ENCODE assay signal across 18 mouse cellular contexts in genomic region chr12:79512982-79513681, GRCm38 (mm10).
A peak's percentile ranks its signal among the peaks of the same experiment; 100 is the strongest.
DNase-seq lines count a peak whose midpoint lies in the region; ATAC-seq and TF ChIP-seq lines count a peak whose summit lies in the region.
"Had no signal": no experiment of that assay in that cellular context is flagged by ENCODE, and none has a peak within 500 bp of the region (broad histone marks: within the 10 kb centered on the region; RNA-seq: fewer than 3 reads in every experiment).

No protein-coding gene starts in this region.

- peaks cover 14% of the 10 kb centered on the region for H3K4me1 ChIP-seq in heart, embryonic 15.5 days (replicated peaks)
- H3K4me1 ChIP-seq in lung, embryonic 14.5 days (ENCODE audit: insufficient read depth), result peaks cover 21% of the 10 kb centered on the region
- H3K4me1 ChIP-seq in embryonic fibroblast, embryonic 13.5 days (ENCODE audit: control insufficient read depth, insufficient read depth, low read length), result peaks cover 17% of the 10 kb centered on the region
- 0 out of 2 replicates have a peak, but pooled peaks cover under 1% of the 10 kb centered on the region for H3K4me1 ChIP-seq in stomach, postnatal 0 days (replicated peaks; ENCODE audit: control insufficient read depth, insufficient read depth)

- H3K27me3 ChIP-seq in heart, embryonic 15.5 days, result no peaks in the 10 kb centered on the region
- no peaks in the 10 kb centered on the region for H3K27me3 ChIP-seq in lung, embryonic 14.5 days (ENCODE audit: insufficient read depth, low read length)
- no peaks in the 10 kb centered on the region for H3K27me3 ChIP-seq in stomach, postnatal 0 days (ENCODE audit: control insufficient read depth, insufficient read depth, low read length)
- H3K27me3 ChIP-seq: limb, embryonic 12.5 days; midbrain, embryonic 13.5 days had no signal

- no peak for TF ChIP-seq POLR2A in embryonic fibroblast, embryonic 13.5 days (IDR thresholded peaks at IDR 0.05; ENCODE audit: low read depth, low read length)

- no peak for ATAC-seq in heart, embryonic 15.5 days (replicated peaks; ENCODE audit: insufficient number of reproducible peaks, insufficient read depth, low FRiP score, low read depth)
- ATAC-seq in lung, embryonic 14.5 days (ENCODE audit: insufficient read depth), result peak; percentile 32; the same call in 1 of the 2 replicates
- no peak for ATAC-seq in stomach, postnatal 0 days (ENCODE audit: low FRiP score, low TSS enrichment)
- ATAC-seq: activated CD4-positive, CD25-positive, alpha-beta regulatory T cell, adult 4 months; forebrain, postnatal 0 days; midbrain, embryonic 13.5 days had no signal

- WGBS in heart, embryonic 15.5 days, result 72% methylated on average over 5 of the region's 5 CpGs
- 39% methylated on average over 5 of the region's 5 CpGs for WGBS in lung, embryonic 14.5 days
- WGBS in stomach, postnatal 0 days, result 82% methylated on average over 5 of the region's 5 CpGs

- no peak overlapping the region for H3K4me2 ChIP-seq in heart, embryonic 15.5 days
- no peak overlapping the region for H3K4me2 ChIP-seq in lung, embryonic 14.5 days
- H3K4me2 ChIP-seq in stomach, postnatal 0 days (replicated peaks; ENCODE audit: low read depth), result no peak overlapping the region
- H3K4me2 ChIP-seq: hindbrain, embryonic 14.5 days; limb, embryonic 12.5 days; midbrain, embryonic 13.5 days had no signal

- H3K9ac ChIP-seq in heart, embryonic 15.5 days, result no peak overlapping the region
- H3K9ac ChIP-seq in lung, embryonic 14.5 days, result no peak overlapping the region
- no peak overlapping the region for H3K9ac ChIP-seq in stomach, postnatal 0 days (ENCODE audit: low read length)
- H3K9ac ChIP-seq: forebrain, postnatal 0 days; hindbrain, embryonic 14.5 days; limb, embryonic 12.5 days; midbrain, embryonic 13.5 days had no signal

- no peaks in the 10 kb centered on the region for H3K9me3 ChIP-seq in heart, embryonic 15.5 days (replicated peaks)
- no peaks in the 10 kb centered on the region for H3K9me3 ChIP-seq in lung, embryonic 14.5 days (ENCODE audit: low read depth, low read length)
- no peaks in the 10 kb centered on the region for H3K9me3 ChIP-seq in stomach, postnatal 0 days (ENCODE audit: control insufficient read depth, low read length)
- H3K9me3 ChIP-seq: limb, embryonic 12.5 days; midbrain, embryonic 13.5 days had no signal

- TF ChIP-seq CTCF in lung, embryonic 14.5 days (IDR thresholded peaks at IDR 0.05; ENCODE audit: low read depth), result peak; percentile 46
- TF ChIP-seq CTCF in embryonic fibroblast, embryonic 13.5 days (IDR thresholded peaks at IDR 0.05; ENCODE audit: borderline replicate concordance, insufficient read depth, low read length), result no peak
- TF ChIP-seq CTCF in stomach, postnatal 0 days (IDR thresholded peaks at IDR 0.05; ENCODE audit: low read depth), result peak; percentile 52

- TF ChIP-seq EP300 in stomach, postnatal 0 days (optimal IDR thresholded peaks at IDR 0.05), result no peak

- no peaks in the 10 kb centered on the region for H3K36me3 ChIP-seq in heart, embryonic 15.5 days
- no peaks in the 10 kb centered on the region for H3K36me3 ChIP-seq in lung, embryonic 14.5 days (ENCODE audit: insufficient read depth)
- H3K36me3 ChIP-seq in stomach, postnatal 0 days (ENCODE audit: control insufficient read depth, insufficient read depth, low read length), result no peaks in the 10 kb centered on the region
- H3K36me3 ChIP-seq: limb, embryonic 12.5 days; midbrain, embryonic 13.5 days had no signal

- no peak for DNase-seq in heart, adult 11 months
- DNase-seq in lung, embryonic 14.5 days, result peak; percentile 76
- no peak for DNase-seq in lung, postnatal 36 days
- no peak for DNase-seq in stomach, postnatal 0 days (ENCODE audit: low spot score)
- DNase-seq in adipocyte (ENCODE audit: low spot score), result no peak
- DNase-seq: cerebellum, adult 11-12 months; forebrain, postnatal 0 days; gastrocnemius, postnatal 36 days; kidney, postnatal 36 days; right cerebral cortex, postnatal 14 days; thymus, postnatal 36 days had no signal

- peak overlapping the region; percentile 6; the same call in 1 of the 2 replicates for H3K27ac ChIP-seq in heart, embryonic 15.5 days
- H3K27ac ChIP-seq in lung, embryonic 14.5 days (ENCODE audit: low read depth), result peak overlapping the region; percentile 97
- peak overlapping the region; percentile 85 for H3K27ac ChIP-seq in embryonic fibroblast, embryonic 13.5 days (ENCODE audit: insufficient read depth, low read length)
- 0 out of 2 replicates have a peak overlapping the region, but pooled peaks have one; percentile 49 for H3K27ac ChIP-seq in stomach, postnatal 0 days (replicated peaks)
- H3K27ac ChIP-seq: macrophage; midbrain, embryonic 13.5 days had no signal

- no peak overlapping the region for H3K4me3 ChIP-seq in heart, embryonic 15.5 days
- H3K4me3 ChIP-seq in lung, embryonic 14.5 days (ENCODE audit: low read depth, low read length), result no peak overlapping the region
- no peak overlapping the region for H3K4me3 ChIP-seq in embryonic fibroblast, embryonic 13.5 days (ENCODE audit: insufficient read depth, low read length)
- no peak overlapping the region for H3K4me3 ChIP-seq in stomach, postnatal 0 days (ENCODE audit: low read depth, low read length)
- H3K4me3 ChIP-seq: limb, embryonic 12.5 days; midbrain, embryonic 13.5 days had no signal

Comparison
In these comparisons a context has a peak if more than half of its experiments do, and no peak if none do; other contexts are left out.
1. H3K27ac ChIP-seq: peak in every context shown above with its lines; median percentile 97 in lung, embryonic 14.5 days; 85 in embryonic fibroblast, embryonic 13.5 days; 49 in stomach, postnatal 0 days; 6 in heart, embryonic 15.5 days.